Mouse (Mus musculus): Measurements from ENCODE around the gene Spaca4. TPM values are rescaled to one million over a fixed set of nuclear protein-coding genes. Genes with fewer than 3 reads are reported as not detected.

Spaca4 gene
- total and polyA plus RNA-seq, 3 experiments, result not detected

- DNase-seq (ENCODE audit: extremely low read depth), result no peak
- in situ Hi-C loops (cut with MboI; ENCODE audit: low pct_ligation_motif_present, low pct_unique_long_range_greater_than_20kb, low sequenced_read_pairs), result loop anchor here (5.0 kb wide), 1 partner anchor 61 kb away; no protein-coding TSS in a partner anchor
- no peak for TF ChIP-seq MYC (IDR thresholded peaks at IDR 0.05; ENCODE audit: low read depth, low read length)
- TF ChIP-seq USF2 (conservative IDR thresholded peaks at IDR 0.05; ENCODE audit: low read depth, low read length), result no peak
- no peak for TF ChIP-seq EP300 (IDR thresholded peaks at IDR 0.05; ENCODE audit: low read length)
- no peak for TF ChIP-seq POLR2A (IDR thresholded peaks at IDR 0.05; ENCODE audit: low read depth, low read length)
- no peak for TF ChIP-seq JUN (IDR thresholded peaks at IDR 0.05; ENCODE audit: insufficient read depth, low read depth, low read length)
- no peak for TF ChIP-seq ELF1 (IDR thresholded peaks at IDR 0.05; ENCODE audit: low read depth, low read length)
- TF ChIP-seq HCFC1 (IDR thresholded peaks at IDR 0.05; ENCODE audit: low read depth, low read length), result no peak
- no peak for TF ChIP-seq CTCF (conservative IDR thresholded peaks at IDR 0.05 in 1 of 2, IDR thresholded peaks at IDR 0.05 in 1 of 2; ENCODE audit: low read depth in 2 of 2, low read length in 2 of 2)
- no peak for TF ChIP-seq CHD1 (IDR thresholded peaks at IDR 0.05; ENCODE audit: low read depth, low read length)
- no peak for TF ChIP-seq RCOR1 (conservative IDR thresholded peaks at IDR 0.05; ENCODE audit: low read depth, low read length)
- no peak for TF ChIP-seq IRF4 (IDR thresholded peaks at IDR 0.05; ENCODE audit: low read depth, low read length)
- no peak for TF ChIP-seq ETS1 (conservative IDR thresholded peaks at IDR 0.05; ENCODE audit: low read depth, low read length)
- no peak for TF ChIP-seq TBP (conservative IDR thresholded peaks at IDR 0.05; ENCODE audit: low read depth, low read length)
- no peak for TF ChIP-seq BHLHE40 (IDR thresholded peaks at IDR 0.05; ENCODE audit: low read depth, low read length)
- dilution Hi-C loops (cut with MboI; ENCODE audit: extremely low pct_ligation_motif_present, extremely low pct_unique_long_range_greater_than_20kb, low sequenced_read_pairs), result no loop called here
- H3K9me3 ChIP-seq (replicated peaks; ENCODE audit: low read length), result peaks cover 4% of the 10 kb centered on the region
- peaks cover 12% of the 10 kb centered on the region for H3K27me3 ChIP-seq (replicated peaks)
- H3K4me2 ChIP-seq (ENCODE audit: insufficient read depth, low read depth, poor library complexity, severe bottlenecking), result no peak overlapping the region
- no peak overlapping the region for H3K9ac ChIP-seq (ENCODE audit: insufficient read depth, low read depth)
- no peak overlapping the region for H3K27ac ChIP-seq (ENCODE audit: insufficient read depth, low read depth)
- no peak overlapping the region for H3K4me3 ChIP-seq (replicated peaks in 1 of 3; ENCODE audit: low read depth in 2 of 3, low read length in 2 of 3, poor library complexity in 1 of 3)
- no peaks in the 10 kb centered on the region for H3K36me3 ChIP-seq (replicated peaks in 1 of 2; ENCODE audit: control insufficient read depth in 1 of 2, insufficient read depth in 1 of 2, low read length in 1 of 2)
- H3K4me1 ChIP-seq (ENCODE audit: control insufficient read depth in 1 of 2, insufficient read depth in 2 of 2), result peaks cover 5 to 12% of the 10 kb centered on the region in 2 experiments
- no peaks in the 10 kb centered on the region for H3K79me2 ChIP-seq (replicated peaks; ENCODE audit: control insufficient read depth, extremely low read depth, insufficient read depth, poor library complexity, severe bottlenecking)
Measured at GRCm38 (mm10) chr7:45741777-45742176, 16.2 kb upstream of the Spaca4 start.

- Histone ChIP-seq H3K9me3 (replicated peaks; ENCODE audit: low read length) (no peaks in the 10 kb centered on the region), H3K9ac (ENCODE audit: insufficient read depth, low read depth) (no peak overlapping the region), H3K27me3 (replicated peaks) (peaks cover 10% of the 10 kb centered on the region), H3K27ac (ENCODE audit: insufficient read depth, low read depth) (no peak overlapping the region), H3K4me3 (replicated peaks in 1 of 3; ENCODE audit: low read depth in 2 of 3, low read length in 2 of 3, poor library complexity in 1 of 3) (no peak overlapping the region), H3K4me1 (ENCODE audit: control insufficient read depth in 1 of 2, insufficient read depth in 2 of 2) (peaks cover 5 to 12% of the 10 kb centered on the region in 2 experiments), H3K36me3 (replicated peaks in 1 of 2; ENCODE audit: control insufficient read depth in 1 of 2, insufficient read depth in 1 of 2, low read length in 1 of 2) (no peaks in the 10 kb centered on the region), H3K4me2 (ENCODE audit: insufficient read depth, low read depth, poor library complexity, severe bottlenecking) (no peak overlapping the region), H3K79me2 (replicated peaks; ENCODE audit: control insufficient read depth, extremely low read depth, insufficient read depth, poor library complexity, severe bottlenecking) (no peaks in the 10 kb centered on the region)
- dilution Hi-C loops (cut with MboI; ENCODE audit: extremely low pct_ligation_motif_present, extremely low pct_unique_long_range_greater_than_20kb, low sequenced_read_pairs) (no loop called here), in situ Hi-C loops (cut with MboI; ENCODE audit: low pct_ligation_motif_present, low pct_unique_long_range_greater_than_20kb, low sequenced_read_pairs) (loop anchor here (5.0 kb wide), 1 partner anchor 61 kb away; no protein-coding TSS in a partner anchor)
- TF ChIP-seq MEF2A (IDR thresholded peaks at IDR 0.05; ENCODE audit: borderline replicate concordance, low read depth, low read length), result no peak
- no peak for TF ChIP-seq MYC (IDR thresholded peaks at IDR 0.05; ENCODE audit: low read depth, low read length)
- TF ChIP-seq IRF4 (IDR thresholded peaks at IDR 0.05; ENCODE audit: low read depth, low read length), result no peak
- no peak for TF ChIP-seq ZKSCAN1 (IDR thresholded peaks at IDR 0.05; ENCODE audit: borderline replicate concordance, low read depth, low read length)
- no peak for TF ChIP-seq MXI1 (IDR thresholded peaks at IDR 0.05; ENCODE audit: low read depth, low read length)
- TF ChIP-seq HCFC1 (IDR thresholded peaks at IDR 0.05; ENCODE audit: low read depth, low read length), result no peak
- TF ChIP-seq JUN (IDR thresholded peaks at IDR 0.05; ENCODE audit: insufficient read depth, low read depth, low read length), result no peak
- TF ChIP-seq BHLHE40 (IDR thresholded peaks at IDR 0.05; ENCODE audit: low read depth, low read length), result no peak
- DNase-seq (ENCODE audit: extremely low read depth), result no peak
Measured at GRCm38 (mm10) chr7:45741308-45741707, 15.7 kb upstream of the Spaca4 start.

Data from CH12.LX (cell line).